Mouse (Mus musculus) spleen, adult 2 months (tissue): Measurements from ENCODE around the gene Lysmd4. TPM values are rescaled to one million over a fixed set of nuclear protein-coding genes. Genes with fewer than 3 reads are reported as not detected.

Experiments
- DNase-seq, 2 experiments: peaks; one replicate each; pipeline versions ENCODE4 v3.0.0 to v3.0.0-alpha.2; 2012 to 2021; ENCODE audit warnings: low spot score in 2 of 2, low read depth in 1 of 2
- H3K27ac ChIP-seq: fragments of 200-500 bp; 2 replicates; pipeline ENCODE4 v1.5.1; 2012; ENCODE audit warnings: low read length, inconsistent platforms; ENCODE audit not compliant: insufficient read depth
- H3K27me3 ChIP-seq: fragments of 200-500 bp; 2 replicates; pipeline ENCODE4 v1.6.1; 2012; ENCODE audit warnings: mild to moderate bottlenecking, moderate library complexity, low read length, inconsistent platforms; ENCODE audit not compliant: control insufficient read depth, insufficient read depth
- H3K36me3 ChIP-seq: fragments of 200-500 bp; 2 replicates; pipeline ENCODE4 v1.6.1; 2012; ENCODE audit warnings: mild to moderate bottlenecking, low read length, inconsistent platforms; ENCODE audit not compliant: control insufficient read depth, insufficient read depth
- H3K4me1 ChIP-seq: fragments of 200-500 bp; 2 replicates; pipeline ENCODE4 v1.6.1; 2011; ENCODE audit warnings: inconsistent platforms; ENCODE audit not compliant: control insufficient read depth, insufficient read depth, insufficient read length
- H3K4me3 ChIP-seq: fragments of 200-500 bp; 2 replicates; pipeline ENCODE4 v1.5.1; 2011; ENCODE audit warnings: mild to moderate bottlenecking, inconsistent platforms; ENCODE audit not compliant: insufficient read depth, insufficient read length; ENCODE audit errors: extremely low read depth
- CTCF ChIP-seq: fragments of 200-500 bp; IDR thresholded peaks from 2 replicates; pipeline ENCODE4 v1.5.1; 2011; ENCODE audit warnings: mild to moderate bottlenecking, inconsistent platforms; ENCODE audit not compliant: insufficient read depth, insufficient read length, insufficient replicate concordance; ENCODE audit errors: extremely low read depth
- POLR2A ChIP-seq: fragments of 200-500 bp; IDR thresholded peaks from 2 replicates; pipeline ENCODE4 v1.6.1; 2011; ENCODE audit warnings: low read depth, low read length, inconsistent platforms
- WGBS: fragments of 180-500 bp; shearing (Covaris S2); methylation state at CpG from one replicate; pipeline ENCODE4 v1.1.7; 2018; 5-methylcytosine and 5-hydroxymethylcytosine counted together
- polyA plus RNA-seq: library from polyadenylated mRNA; depleted of rRNA; stranded (reverse); fragments of >200 nt; gene quantifications from 2 replicates; pipeline ENCODE4 v1.2.3, GENCODE M21; 2012; rRNA removed

The Lysmd4 gene
- polyA plus RNA-seq, 1 experiment: 5.2 TPM

- Histone ChIP-seq H3K4me3 (no peak overlapping the region), H3K4me1 (peaks cover 2% of the 10 kb centered on the region), H3K36me3 (no peaks in the 10 kb centered on the region), H3K27ac (no peak overlapping the region), H3K27me3 (no peaks in the 10 kb centered on the region)
- WGBS: 83% methylated on average over 5 of the region's 5 CpGs
- TF ChIP-seq POLR2A (no peak), CTCF (no peak)
- no peak for DNase-seq
These were observed 133.5 kb downstream of the Lysmd4 start for GRCm38 (mm10) chr7:67355870-67356269.

Other genes with a start within 250 kb of the Lysmd4 start
- gene Mef2a, start 150.3 kb downstream of the Lysmd4 start, polyA plus RNA-seq: 17.5 and 20.3 TPM in 2 replicates